Mouse (Mus musculus) myocyte (in vitro differentiated cells): ENCODE results near the gene Pdlim7. TPM values are rescaled to one million over a fixed set of nuclear protein-coding genes. Genes with fewer than 3 reads are reported as not detected.

ENCODE experiments used
- H3K27me3 ChIP-seq: one replicate; pipeline ENCODE4 v1.6.1; 2011; ENCODE audit not compliant: control insufficient read depth, insufficient read depth, insufficient read length
- H3K36me3 ChIP-seq: one replicate; pipeline ENCODE4 v1.6.1; 2011; ENCODE audit not compliant: control insufficient read depth, insufficient read depth
- H3K4me2 ChIP-seq: one replicate; pipeline ENCODE4 v1.6.1; 2011; ENCODE audit warnings: low read depth, control low read depth
- H3K4me3 ChIP-seq: one replicate; pipeline ENCODE4 v1.5.1; 2011; ENCODE audit warnings: mild to moderate bottlenecking, control low read depth, moderate library complexity
- H3K79me2 ChIP-seq: one replicate; pipeline ENCODE4 v1.6.1; 2011; ENCODE audit not compliant: control insufficient read depth, insufficient read depth
- H3ac ChIP-seq: one replicate; pipeline ENCODE4 v1.6.1; 2011; ENCODE audit not compliant: control insufficient read depth, insufficient read length
- CEBPB ChIP-seq: IDR thresholded peaks from 2 replicates; pipeline ENCODE4 v1.6.1; 2011; ENCODE audit warnings: mild to moderate bottlenecking, moderate library complexity; ENCODE audit not compliant: poor library complexity, insufficient read depth, severe bottlenecking
- E2F4 ChIP-seq: IDR thresholded peaks from one replicate; pipeline ENCODE4 v1.6.1; 2011; ENCODE audit warnings: mild to moderate bottlenecking, control low read depth, moderate library complexity; ENCODE audit not compliant: insufficient read depth
- MAX ChIP-seq: IDR thresholded peaks from one replicate; pipeline ENCODE4 v1.6.1; 2011; ENCODE audit warnings: low read depth, mild to moderate bottlenecking, control low read depth
- MYOD1 ChIP-seq, 3 experiments: IDR thresholded peaks; one replicate each; pipeline ENCODE4 v1.6.1; 2011; ENCODE audit warnings: control low read depth in 2 of 3, low read depth in 2 of 3, mild to moderate bottlenecking in 2 of 3, moderate library complexity in 1 of 3; ENCODE audit not compliant: insufficient read length in 2 of 3, control insufficient read depth in 1 of 3
- MYOG ChIP-seq, 3 experiments: IDR thresholded peaks; one replicate each; pipeline ENCODE4 v1.6.1; 2011; ENCODE audit warnings: control low read depth in 2 of 3, low read depth in 2 of 3, mild to moderate bottlenecking in 2 of 3; ENCODE audit not compliant: insufficient read length in 2 of 3, control insufficient read depth in 1 of 3, insufficient read depth in 1 of 3
- POLR2A ChIP-seq: IDR thresholded peaks from one replicate; pipeline ENCODE4 v1.6.1; 2011; ENCODE audit warnings: low read depth, mild to moderate bottlenecking, control low read depth, moderate library complexity; ENCODE audit not compliant: insufficient read length
- POLR2AphosphoS2 ChIP-seq: IDR thresholded peaks from one replicate; pipeline ENCODE4 v1.6.1; 2011; ENCODE audit warnings: low read depth, control low read depth; ENCODE audit not compliant: insufficient read length
- REST ChIP-seq: IDR thresholded peaks from one replicate; pipeline ENCODE4 v1.6.1; 2011; ENCODE audit warnings: mild to moderate bottlenecking, control low read depth, moderate library complexity; ENCODE audit not compliant: insufficient read depth, insufficient read length
- SRF ChIP-seq: IDR thresholded peaks from one replicate; pipeline ENCODE4 v1.6.1; 2011; ENCODE audit warnings: low read depth; ENCODE audit not compliant: control insufficient read depth, insufficient read length
- TCF12 ChIP-seq: IDR thresholded peaks from one replicate; pipeline ENCODE4 v1.6.1; 2011; ENCODE audit warnings: mild to moderate bottlenecking, control low read depth; ENCODE audit not compliant: poor library complexity, insufficient read depth, severe bottlenecking
- TCF3 ChIP-seq: IDR thresholded peaks from one replicate; pipeline ENCODE4 v1.6.1; 2011; ENCODE audit warnings: low read depth, control low read depth; ENCODE audit not compliant: insufficient read length
- USF1 ChIP-seq: IDR thresholded peaks from one replicate; pipeline ENCODE4 v1.6.1; 2011; ENCODE audit warnings: low read depth, mild to moderate bottlenecking, control low read depth, moderate library complexity
- polyA plus RNA-seq: library from polyadenylated mRNA; unstranded; fragments of >200 nt; fragmentation: generic; extraction: Trizol; gene quantifications from one replicate; pipeline ENCODE4 v1.2.1, GENCODE M21; 2012; ENCODE audit warnings: missing spikeins

Pdlim7 gene
- polyA plus RNA-seq, 1 experiment: 553 TPM

- H3ac ChIP-seq: peak within 1 kb of the TSS; percentile 84
- H3K36me3 ChIP-seq: no peaks in the 10 kb centered on the region
- H3K4me2 ChIP-seq: peak within 1 kb of the TSS; percentile 86
- no peaks in the 10 kb centered on the region for H3K27me3 ChIP-seq
- TF ChIP-seq MYOD1 (IDR thresholded peaks at IDR 0.05; ENCODE audit: control insufficient read depth in 1 of 3, insufficient read length in 2 of 3, low read depth in 2 of 3) (peak in 2 of 3 experiments; percentile 51 to 56), POLR2AphosphoS2 (peak; percentile 71), POLR2A (peak; percentile 88), E2F4 (no peak), REST (no peak)
- peak within 1 kb of the TSS; percentile 67 for H3K4me3 ChIP-seq
- peaks cover 30% of the 10 kb centered on the region for H3K79me2 ChIP-seq
Measured at GRCm38 (mm10) chr13:55487578-55488498, 25.6 kb downstream of the Pdlim7 start, which contains the start of gene Dbn1. Gene Dbn1, minus strand, starts transcription at chr13:55488111.

DNA sequence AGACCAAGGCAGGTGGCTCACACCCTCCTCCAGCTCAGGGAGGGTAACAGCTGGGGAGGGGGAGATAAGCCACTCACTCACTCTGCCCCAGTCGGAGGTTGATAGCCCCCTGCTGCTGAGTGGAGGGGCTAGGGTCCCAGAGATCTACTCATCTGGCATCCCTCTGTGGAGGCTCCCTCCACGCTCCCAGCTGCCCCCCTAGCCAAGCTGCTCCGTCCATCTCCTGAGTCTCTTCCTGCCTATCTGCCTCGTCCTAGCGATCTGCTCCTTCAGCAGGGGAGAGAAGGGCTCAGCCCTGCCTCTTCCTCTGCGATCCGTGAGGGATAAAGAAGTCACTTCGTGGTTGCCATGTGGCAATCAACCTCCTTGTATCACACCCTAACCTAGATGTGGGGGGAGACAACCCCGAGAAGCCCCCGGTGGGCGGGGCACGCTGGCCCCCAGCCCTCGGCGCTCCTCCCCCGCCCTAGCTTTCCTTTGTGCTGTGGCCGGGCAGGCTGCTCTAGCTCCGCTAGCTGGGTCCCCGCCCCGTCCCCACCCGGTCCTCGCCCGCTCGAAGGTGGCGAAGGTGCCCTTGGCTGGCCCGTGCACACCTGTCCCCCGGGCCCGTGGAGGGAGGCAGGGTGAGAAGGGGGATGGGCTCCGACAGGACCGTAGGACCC, 26.4 kb downstream of the Pdlim7 start:
- Histone ChIP-seq H3K4me3 (peak overlapping the region; percentile 67), H3K4me2 (peak overlapping the region; percentile 86), H3ac (peak overlapping the region; percentile 84), H3K27me3 (no peaks in the 10 kb centered on the region), H3K79me2 (peaks cover 30% of the 10 kb centered on the region), H3K36me3 (no peaks in the 10 kb centered on the region)
- TF ChIP-seq TCF12 (no peak), E2F4 (no peak), TCF3 (no peak), POLR2AphosphoS2 (no peak), SRF (no peak), POLR2A (peak; percentile 34), CEBPB (no peak), USF1 (no peak), MAX (no peak), MYOG (IDR thresholded peaks at IDR 0.05; ENCODE audit: control insufficient read depth in 1 of 3, insufficient read depth in 1 of 3, insufficient read length in 2 of 3, low read depth in 2 of 3) (peak in 1 of 3 experiments; percentile 69), REST (no peak), MYOD1 (IDR thresholded peaks at IDR 0.05; ENCODE audit: control insufficient read depth in 1 of 3, insufficient read length in 2 of 3, low read depth in 2 of 3) (peak in 1 of 3 experiments; percentile 40)

DNA sequence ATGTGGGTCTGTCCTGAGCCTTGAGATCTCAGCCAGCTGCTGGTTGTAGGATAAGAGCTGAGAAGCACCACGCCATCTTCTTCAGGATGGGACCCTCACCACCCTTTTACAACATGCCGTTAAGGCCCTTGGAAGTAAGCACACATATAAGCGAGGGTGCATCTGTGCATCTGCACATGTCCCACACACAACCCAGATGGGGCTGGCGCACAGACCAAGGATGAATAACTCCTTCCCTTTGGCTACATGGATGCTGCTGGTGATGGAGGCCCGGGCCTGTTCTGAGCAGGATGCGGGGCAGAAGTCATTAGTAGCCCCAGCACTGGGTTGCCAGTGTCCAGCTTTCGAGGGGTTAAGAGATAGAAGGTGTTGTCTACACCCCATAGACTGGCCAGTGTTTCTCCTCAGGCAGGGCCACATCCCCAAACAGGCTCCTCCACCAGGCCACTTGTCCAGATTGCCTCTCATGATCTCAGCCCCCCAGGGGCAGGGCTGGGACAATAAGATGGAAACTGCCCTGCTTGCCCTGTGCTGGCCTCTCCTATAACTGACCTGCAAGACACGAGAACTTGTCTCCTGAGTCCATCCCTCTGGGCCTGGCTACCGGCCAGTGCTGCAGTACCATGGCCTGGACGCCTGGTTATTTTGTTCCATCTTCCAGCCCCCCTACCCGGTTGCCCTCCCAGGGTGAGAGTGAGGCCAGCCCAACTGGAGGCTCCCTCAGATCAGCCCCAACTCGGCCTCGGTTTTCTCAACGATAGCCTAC, 27.3 kb downstream of the Pdlim7 start:
- peaks cover 4% of the 10 kb centered on the region for H3K36me3 ChIP-seq
- peak overlapping the region; percentile 67 for H3K4me3 ChIP-seq
- peak overlapping the region; percentile 86 for H3K4me2 ChIP-seq
- no peak for TF ChIP-seq POLR2AphosphoS2
- TF ChIP-seq TCF12: no peak
- TF ChIP-seq E2F4: no peak
- TF ChIP-seq POLR2A: no peak
- no peaks in the 10 kb centered on the region for H3K27me3 ChIP-seq
- peaks cover 30% of the 10 kb centered on the region for H3K79me2 ChIP-seq
- H3ac ChIP-seq: peak overlapping the region; percentile 84

DNA sequence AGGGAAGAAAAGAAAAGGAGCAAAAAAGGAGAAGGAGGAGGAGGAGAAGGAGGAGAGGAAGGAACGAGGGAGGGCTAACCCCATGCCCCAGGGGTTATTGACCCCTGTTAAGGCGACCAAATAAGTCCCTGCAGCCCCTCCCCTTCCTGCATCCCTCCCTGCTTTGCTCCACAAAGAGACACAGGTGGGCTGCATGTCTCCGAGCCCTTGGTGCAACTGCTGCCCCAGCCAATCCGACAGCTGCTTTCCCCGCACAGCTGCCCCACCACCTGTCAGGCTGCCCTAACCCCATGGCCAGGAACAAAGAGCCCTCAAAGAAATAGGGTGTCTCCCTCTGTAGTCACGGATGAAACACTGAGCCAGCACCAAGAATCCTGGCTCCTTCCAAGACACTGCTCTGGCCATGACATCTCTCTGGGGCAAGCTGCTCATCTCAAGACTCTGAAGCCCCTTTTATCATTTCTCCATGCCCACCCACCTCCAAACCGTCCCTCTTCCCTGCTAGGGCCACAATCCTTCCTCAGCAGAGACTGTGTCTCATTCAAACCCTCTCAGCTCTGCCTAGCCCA, 28.9 kb downstream of the Pdlim7 start:
- no peak overlapping the region for H3ac ChIP-seq
- peak overlapping the region; percentile 67 for H3K4me3 ChIP-seq
- peaks cover 4% of the 10 kb centered on the region for H3K36me3 ChIP-seq
- TF ChIP-seq MYOD1 (IDR thresholded peaks at IDR 0.05; ENCODE audit: control insufficient read depth in 1 of 3, insufficient read length in 2 of 3, low read depth in 2 of 3) (peak; percentile 42 to 99 (median 98)), MYOG (IDR thresholded peaks at IDR 0.05; ENCODE audit: control insufficient read depth in 1 of 3, insufficient read depth in 1 of 3, insufficient read length in 2 of 3, low read depth in 2 of 3) (peak; percentile 93 to 100 (median 99)), SRF (peak; percentile 58), TCF12 (peak; percentile 97), REST (no peak), E2F4 (no peak), MAX (no peak), TCF3 (peak; percentile 98), USF1 (no peak)
- H3K4me2 ChIP-seq: peak overlapping the region; percentile 86
- peaks cover 30% of the 10 kb centered on the region for H3K79me2 ChIP-seq
- no peaks in the 10 kb centered on the region for H3K27me3 ChIP-seq
